Mouse (Mus musculus) left cerebral cortex, adult 2 months (tissue): Measurements from ENCODE around the gene Ppy. TPM values are rescaled to one million over a fixed set of nuclear protein-coding genes. Genes with fewer than 3 reads are reported as not detected.

Experiments used
- DNase-seq, 2 experiments: peaks; one replicate each; pipeline ENCODE4 v3.0.0; 2021 to 2022; ENCODE audit warnings: low spot score in 2 of 2, mixed read lengths in 1 of 2; ENCODE audit errors: extremely low spot score in 1 of 2
- H3K27ac ChIP-seq: fragments of 200-600 bp; 2 replicates; pipeline ENCODE4 v1.8.1; 2022
- H3K4me3 ChIP-seq: fragments of 200-600 bp; 2 replicates; pipeline ENCODE4 v1.8.1; 2022
- CTCF ChIP-seq: fragments of 200-600 bp; IDR thresholded peaks from 2 replicates; pipeline ENCODE4 v1.8.1; 2022; ENCODE audit warnings: antibody characterized with exemption, mild to moderate bottlenecking, moderate library complexity
- intact Hi-C: fragments of 180-260 bp; cut with DNase I; formaldehyde crosslinking; loops from one replicate; pipeline ENCODE4 v1.15.1; 2025
- total RNA-seq, 2 experiments: library from RNA; stranded (reverse); gene quantifications; 2 replicates each; pipeline ENCODE4 v1.2.3; 2021

Gene Ppy
- total RNA-seq, 2 experiments from 2014 or later: not detected

GRCm38 (mm10) chr11:102087081-102087751, 13.9 kb downstream of the Ppy start:
- peak overlapping the region; percentile 67 for H3K4me3 ChIP-seq
- DNase-seq: peak; percentile 82 to 86
- peak overlapping the region; percentile 99 for H3K27ac ChIP-seq
- intact Hi-C loops: loop anchor here (1.0 kb wide), 1 partner anchor 61 kb away; no protein-coding TSS in a partner anchor
- TF ChIP-seq CTCF: no peak

GRCm38 (mm10) chr11:102086331-102086730, 14.8 kb downstream of the Ppy start:
- Histone ChIP-seq H3K27ac (peak overlapping the region; percentile 41; the same call in 1 of the 2 replicates), H3K4me3 (peak overlapping the region; percentile 67)
- DNase-seq: peak; percentile 61 to 62
- TF ChIP-seq CTCF: peak; percentile 44
- intact Hi-C loops: no loop called here

GRCm38 (mm10) chr11:102084159-102084558, 17.0 kb downstream of the Ppy start:
- intact Hi-C loops: no loop called here
- H3K4me3 ChIP-seq: no peak overlapping the region
- TF ChIP-seq CTCF: no peak; the same call in 1 of the 2 replicates
- no peak overlapping the region for H3K27ac ChIP-seq
- DNase-seq: no peak

- peak overlapping the region; percentile 37; the same call in 1 of the 2 replicates for H3K4me3 ChIP-seq
- TF ChIP-seq CTCF: no peak
Measured at GRCm38 (mm10) chr11:102083193-102083592, 17.9 kb downstream of the Ppy start.

GRCm38 (mm10) chr11:102082322-102082721, 18.8 kb downstream of the Ppy start:
- intact Hi-C loops: no loop called here
- TF ChIP-seq CTCF: no peak
- Histone ChIP-seq H3K27ac (no peak overlapping the region), H3K4me3 (peak overlapping the region; percentile 37)
- DNase-seq: peak; percentile 74 to 83

More at GRCm38 (mm10) chr11:102083193-102083592, 17.9 kb downstream of the Ppy start:
- H3K27ac ChIP-seq: no peak overlapping the region
- no peak for DNase-seq
- intact Hi-C loops: no loop called here

GRCm38 (mm10) chr11:102073722-102074121, 27.4 kb downstream of the Ppy start:
- intact Hi-C loops: no loop called here
- no peak for TF ChIP-seq CTCF
- no peak overlapping the region for H3K27ac ChIP-seq
- H3K4me3 ChIP-seq: no peak overlapping the region
- DNase-seq: no peak

GRCm38 (mm10) chr11:102072729-102073128, 28.4 kb downstream of the Ppy start:
- no peak for TF ChIP-seq CTCF
- no peak overlapping the region for H3K27ac ChIP-seq
- no peak overlapping the region for H3K4me3 ChIP-seq
- intact Hi-C loops: no loop called here
- no peak for DNase-seq

- Histone ChIP-seq H3K4me3 (no peak overlapping the region), H3K27ac (no peak overlapping the region)
- no peak for TF ChIP-seq CTCF
- intact Hi-C loops: no loop called here
- DNase-seq: no peak
Measured at GRCm38 (mm10) chr11:102070426-102070825, 30.7 kb downstream of the Ppy start.

- intact Hi-C loops: no loop called here
- Histone ChIP-seq H3K27ac (no peak overlapping the region), H3K4me3 (no peak overlapping the region)
- no peak for DNase-seq
- no peak for TF ChIP-seq CTCF
Measured at GRCm38 (mm10) chr11:102069633-102070032, 31.5 kb downstream of the Ppy start.

GRCm38 (mm10) chr11:102068969-102069368, 32.1 kb downstream of the Ppy start:
- DNase-seq: no peak
- peak; percentile 57 for TF ChIP-seq CTCF
- intact Hi-C loops: no loop called here

GRCm38 (mm10) chr11:102063076-102063475, 38.0 kb downstream of the Ppy start:
- TF ChIP-seq CTCF: no peak
- intact Hi-C loops: no loop called here

More at GRCm38 (mm10) chr11:102068969-102069368, 32.1 kb downstream of the Ppy start:
- no peak overlapping the region for H3K27ac ChIP-seq
- H3K4me3 ChIP-seq: no peak overlapping the region

GRCm38 (mm10) chr11:102061941-102062473, 39.1 kb downstream of the Ppy start:
- intact Hi-C loops: loop anchor here (1.0 kb wide), 2 partner anchors 26 to 76 kb away; partner anchors contain the start of gene Mpp2
- H3K27ac ChIP-seq: no peak overlapping the region

More at GRCm38 (mm10) chr11:102063076-102063475, 38.0 kb downstream of the Ppy start:
- Histone ChIP-seq H3K4me3 (no peak overlapping the region), H3K27ac (no peak overlapping the region)
- DNase-seq: no peak

More at GRCm38 (mm10) chr11:102061941-102062473, 39.1 kb downstream of the Ppy start:
- DNase-seq: no peak
- no peak overlapping the region for H3K4me3 ChIP-seq
- no peak for TF ChIP-seq CTCF
